Mouse (Mus musculus): Measurements from ENCODE around the gene Tspan15. TPM values are rescaled to one million over a fixed set of nuclear protein-coding genes. Genes with fewer than 3 reads are reported as not detected.

The Tspan15 gene
- total RNA-seq, 4 experiments from 2014 or later = 10.2 to 14.8 (median 13.5) TPM

Small RNA genes within 50 kb of the gene (microRNA-seq; reads per million reads assigned to microRNA genes)
- 1.3 to 3.1 reads per million in 2 experiments for gene Mir7662

Other genes starting within 250 kb of the Tspan15 start
- gene Neurog3, start 98.2 kb downstream of the Tspan15 start, total RNA-seq (2022) = not detected
- 10 to 100 TPM; 47.0 to 57.8 (median 52.5) TPM for gene Fam241b, start 87.3 kb downstream of the Tspan15 start, total RNA-seq (2022)
- under 1 TPM; 0.15 to 0.39 (median 0.32) TPM for gene Tacr2, start 21.2 kb upstream of the Tspan15 start, total RNA-seq (2022)
- gene Hk1, start 148.7 kb upstream of the Tspan15 start, total RNA-seq (2022) = 100 to 1,000 TPM; 308 to 326 (median 318) TPM
- gene Hkdc1, start 191.2 kb upstream of the Tspan15 start, total RNA-seq (2022) = 10 to 100 TPM in 1 of 4 experiments, 1 to 10 TPM in 3; 5.8 to 10.4 (median 7.2) TPM
- 1 to 10 TPM in 2 of 4 experiments, under 1 TPM in 2; 0.81 to 1.8 (median 1.0) TPM for gene 4930507D05Rik, start 218.2 kb upstream of the Tspan15 start, total RNA-seq (2022)
- 10 to 100 TPM; 23.0 to 33.5 (median 27.6) TPM for gene Supv3l1, start 218.5 kb upstream of the Tspan15 start, total RNA-seq (2022)

Data from left cerebral cortex, adult 8-10 months (tissue).